25 mouse cellular contexts compared by ENCODE assay signal in genomic region chr2:18209948-18210347, GRCm38 (mm10).
"Had no signal": no experiment of that assay in that cellular context is flagged by ENCODE, and none has a peak within 500 bp of the region (broad histone marks: within the 10 kb centered on the region; RNA-seq: fewer than 3 reads in every experiment).

No protein-coding gene starts in this region.

- H3K9me3 ChIP-seq: heart, embryonic 13.5 days; heart, embryonic 15.5 days; hindbrain, embryonic 12.5 days; hindbrain, embryonic 15.5 days; kidney, embryonic 15.5 days; limb, embryonic 13.5 days; limb, embryonic 15.5 days; liver, embryonic 12.5 days had no signal

- ATAC-seq: forebrain, postnatal 0 days; intestine, embryonic 16.5 days; liver, embryonic 12.5 days had no signal

- H3K27me3 ChIP-seq: heart, embryonic 13.5 days; heart, embryonic 15.5 days; hindbrain, embryonic 12.5 days; hindbrain, embryonic 15.5 days; kidney, embryonic 15.5 days; limb, embryonic 13.5 days; limb, embryonic 15.5 days; liver, embryonic 12.5 days had no signal

- H3K4me3 ChIP-seq: heart, embryonic 13.5 days; heart, embryonic 15.5 days; hindbrain, embryonic 12.5 days; hindbrain, embryonic 15.5 days; kidney, embryonic 15.5 days; limb, embryonic 13.5 days; limb, embryonic 15.5 days; liver, embryonic 12.5 days had no signal

- H3K9ac ChIP-seq: forebrain, postnatal 0 days; heart, embryonic 13.5 days; heart, embryonic 15.5 days; hindbrain, embryonic 12.5 days; hindbrain, embryonic 15.5 days; kidney, embryonic 15.5 days; limb, embryonic 13.5 days; limb, embryonic 15.5 days; liver, embryonic 12.5 days; liver, embryonic 14.5 days had no signal

- H3K4me1 ChIP-seq: kidney, embryonic 15.5 days; liver, embryonic 12.5 days had no signal

- H3K4me2 ChIP-seq: heart, embryonic 11.5 days; heart, embryonic 13.5 days; heart, embryonic 15.5 days; hindbrain, embryonic 12.5 days; hindbrain, embryonic 15.5 days; kidney, embryonic 15.5 days; limb, embryonic 13.5 days; limb, embryonic 15.5 days; liver, embryonic 12.5 days had no signal

- H3K27ac ChIP-seq: heart, embryonic 13.5 days; heart, embryonic 15.5 days; hindbrain, embryonic 12.5 days; hindbrain, embryonic 15.5 days; kidney, embryonic 15.5 days; kidney, postnatal 0 days; limb, embryonic 13.5 days; limb, embryonic 15.5 days; liver, embryonic 12.5 days; liver, embryonic 14.5 days had no signal

- DNase-seq: forebrain, postnatal 0 days; gastrocnemius, postnatal 14 days; gastrocnemius, postnatal 36 days; heart, adult 18-20 months; heart, postnatal 14 days; heart, postnatal 36 days; kidney, adult 11 months; kidney, adult 2 months; kidney, adult 9 months; kidney, postnatal 14 days; kidney, postnatal 36 days; layer of hippocampus, postnatal 36 days; left cerebral cortex, postnatal 4 days had no signal
